Mouse (Mus musculus) megakaryocyte progenitor cell, adult 5-6 weeks (primary cell): Measurements from ENCODE around the gene Map3k20. TPM values are rescaled to one million over a fixed set of nuclear protein-coding genes. Genes with fewer than 3 reads are reported as not detected.

Source experiments
- ATAC-seq: replicated peaks from 2 replicates; pipeline ENCODE4 v1.8.0; 2016; ENCODE audit warnings: mild to moderate bottlenecking, moderate TSS enrichment, inconsistent platforms; ENCODE audit not compliant: poor library complexity
- total RNA-seq, 2 experiments: library from RNA; stranded (forward) in 1 of 2; stranded (reverse) in 1 of 2; fragments of 157-497, 149-512 nt in 1 of 2; fragments of 200-1000 nt in 1 of 2; gene quantifications; 2 replicates each; pipeline versions ENCODE4 v1.2.3 to v1.2.4; 2015 to 2017

The Map3k20 gene
- total RNA-seq, 2 experiments from 2014 or later, result 57.9 to 76.0 TPM

DNA sequence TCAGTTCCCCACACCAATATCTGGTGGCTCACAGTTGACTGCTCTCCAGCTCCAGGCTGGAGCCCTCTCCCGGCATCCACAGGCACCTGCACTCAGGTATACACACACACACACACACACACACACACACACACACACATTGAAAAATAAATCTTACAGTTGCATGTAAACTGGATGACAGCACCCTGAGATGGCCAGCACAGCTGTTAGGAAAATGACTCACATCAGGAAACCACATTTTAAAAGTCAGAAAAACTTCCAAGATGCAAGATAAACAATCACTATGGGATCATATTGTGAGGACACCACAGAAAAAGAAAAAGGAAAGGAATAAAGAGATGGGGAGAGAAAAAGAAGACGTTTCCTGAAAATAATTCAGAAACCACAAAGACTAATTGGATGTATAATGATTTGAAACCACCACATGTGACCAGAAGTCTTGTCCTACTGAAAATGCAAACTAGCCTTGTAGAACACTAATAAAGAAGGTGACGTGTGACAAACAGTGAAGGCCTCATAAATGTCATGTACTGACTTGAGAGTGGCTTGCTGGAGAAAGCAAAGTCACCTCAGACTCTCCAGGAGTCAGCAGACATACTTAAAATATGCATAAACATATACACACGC is 7.1 kb upstream of the Map3k20 start:
- no peak for ATAC-seq

DNA sequence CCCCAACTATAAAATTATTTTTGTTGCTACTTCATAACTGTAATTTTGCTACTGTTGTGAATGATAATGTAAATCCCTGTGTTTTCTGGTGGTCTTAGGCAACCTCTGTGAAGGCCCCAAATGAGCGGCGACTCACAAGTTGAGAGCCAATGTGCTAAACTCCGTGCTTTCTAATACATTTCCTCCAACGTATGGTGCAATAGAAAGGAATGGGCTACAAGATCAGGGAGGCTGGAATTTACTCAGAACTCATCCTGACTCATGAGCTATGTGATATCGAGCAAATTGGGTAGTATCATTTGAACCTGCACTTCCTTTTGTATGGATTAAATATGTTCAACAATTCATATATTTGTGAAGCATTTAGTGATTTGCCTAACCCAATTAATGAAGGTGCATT is 4.9 kb upstream of the Map3k20 start:
- ATAC-seq, result no peak

DNA sequence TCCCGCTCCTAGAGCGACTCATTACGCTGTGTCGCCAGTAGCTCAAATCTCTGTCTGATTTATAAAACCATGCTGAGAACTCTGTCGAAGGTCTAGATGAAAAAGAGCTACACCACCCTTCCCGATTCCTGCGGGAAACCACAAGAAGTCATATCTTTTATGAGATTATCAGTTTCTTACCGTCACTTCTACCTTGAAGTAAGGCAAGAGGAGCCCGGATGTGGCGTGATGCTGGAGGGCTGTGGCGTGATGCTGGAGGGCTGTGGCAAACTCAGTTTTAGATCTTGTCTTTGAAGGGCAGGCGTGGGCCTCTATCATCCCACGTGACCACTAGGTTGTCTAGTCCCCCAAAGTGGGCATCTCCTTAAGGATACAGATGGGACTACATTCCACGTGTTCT is 3.5 kb upstream of the Map3k20 start:
- ATAC-seq, result no peak

DNA sequence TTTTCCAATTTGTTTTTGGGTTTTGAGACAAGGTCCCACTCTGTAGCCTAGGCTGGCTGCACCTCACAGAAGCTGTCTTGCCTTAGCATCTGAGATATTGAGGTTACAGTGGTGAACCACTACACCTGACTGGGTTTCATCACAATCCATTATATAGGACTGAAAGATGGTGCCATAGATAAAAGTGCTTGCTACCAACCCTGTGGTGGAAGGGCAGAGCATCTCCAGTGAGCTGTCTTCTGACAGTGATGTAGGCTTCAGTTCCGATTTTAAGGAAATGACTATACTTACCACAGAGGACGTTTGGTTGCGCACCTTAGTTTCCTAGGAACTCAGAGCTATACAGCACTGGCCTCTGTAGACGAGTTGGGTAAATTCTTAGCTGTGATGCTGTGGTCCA is 2.7 kb upstream of the Map3k20 start:
- ATAC-seq, result no peak

DNA sequence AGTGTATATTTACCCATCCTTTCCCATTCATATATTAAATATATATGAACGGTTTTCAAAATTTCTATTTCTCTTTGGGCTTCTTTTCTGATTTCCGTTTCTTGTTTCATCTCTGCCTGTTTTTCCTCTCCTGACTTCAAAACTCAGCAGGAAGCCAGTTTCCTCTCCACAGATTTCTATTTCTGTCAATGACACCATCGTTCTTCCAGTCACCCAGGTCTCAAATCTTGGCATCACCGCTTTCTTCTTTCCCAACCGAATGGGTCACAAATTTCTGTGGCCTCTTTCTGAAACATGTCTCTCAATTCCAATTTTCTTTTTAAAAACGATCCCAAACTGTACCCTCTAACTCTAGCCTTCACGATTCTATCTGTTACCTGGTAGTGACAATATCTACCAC is 748 bp upstream of the Map3k20 start:
- ATAC-seq, result no peak

DNA sequence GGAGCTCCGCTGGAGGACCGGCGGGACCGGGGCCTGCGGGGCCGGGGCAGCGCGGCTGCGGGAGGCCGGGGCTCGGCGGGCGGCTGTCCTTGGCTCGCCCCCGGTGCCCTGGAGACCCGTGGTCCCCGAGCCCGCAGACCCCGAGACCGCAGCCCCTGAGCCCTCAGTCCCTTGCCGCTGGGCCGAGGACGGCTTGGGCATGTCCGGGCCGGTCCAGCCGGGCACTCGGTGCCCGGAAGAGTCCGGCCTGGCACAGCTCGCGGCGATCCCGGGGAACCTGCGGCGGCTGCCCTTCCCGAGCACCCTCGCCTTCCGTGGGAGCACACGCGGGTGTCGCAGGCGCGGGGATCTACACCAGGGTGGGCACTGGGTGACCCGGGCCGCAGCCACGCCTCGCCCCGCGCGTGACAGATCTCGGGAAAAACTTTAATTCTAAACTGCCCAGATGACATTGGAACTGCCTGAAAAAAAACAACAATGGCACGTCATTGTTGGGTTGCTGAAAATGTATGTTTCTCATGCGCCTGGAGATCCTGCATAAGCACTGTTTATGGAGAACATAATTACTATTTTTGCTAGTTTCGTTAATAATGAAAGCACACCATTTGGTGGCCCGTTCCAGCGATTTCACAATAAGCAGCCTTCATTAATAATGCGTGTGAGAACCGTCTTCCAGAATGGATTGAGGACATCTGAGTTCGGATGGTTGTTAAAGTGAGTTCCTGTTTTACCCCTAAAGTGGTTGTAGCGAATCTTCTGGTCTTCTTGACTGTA is 638 bp downstream of the Map3k20 start:
- 0 out of 2 replicates have a peak, but pooled peaks have one; percentile 2 for ATAC-seq

DNA sequence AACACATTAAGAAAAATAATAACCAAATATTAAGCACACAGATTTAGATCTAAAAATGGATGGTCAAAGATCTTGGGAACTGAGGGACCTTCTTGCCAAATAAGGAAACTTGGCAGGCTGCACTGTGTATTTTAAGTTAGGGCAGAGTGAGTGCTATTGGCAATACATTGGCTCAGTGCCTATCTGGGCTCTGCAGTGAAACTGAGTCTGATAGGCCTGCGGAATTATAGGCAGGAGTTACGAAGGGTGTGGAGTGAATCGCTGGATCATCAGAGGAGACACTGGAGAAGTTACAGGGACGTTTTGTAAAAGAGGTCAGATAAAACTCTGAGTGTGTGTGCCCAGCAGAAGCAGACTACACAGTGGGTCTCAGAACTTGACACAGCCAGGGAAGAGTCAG is 1.7 kb downstream of the Map3k20 start:
- peak; percentile 81 for ATAC-seq

DNA sequence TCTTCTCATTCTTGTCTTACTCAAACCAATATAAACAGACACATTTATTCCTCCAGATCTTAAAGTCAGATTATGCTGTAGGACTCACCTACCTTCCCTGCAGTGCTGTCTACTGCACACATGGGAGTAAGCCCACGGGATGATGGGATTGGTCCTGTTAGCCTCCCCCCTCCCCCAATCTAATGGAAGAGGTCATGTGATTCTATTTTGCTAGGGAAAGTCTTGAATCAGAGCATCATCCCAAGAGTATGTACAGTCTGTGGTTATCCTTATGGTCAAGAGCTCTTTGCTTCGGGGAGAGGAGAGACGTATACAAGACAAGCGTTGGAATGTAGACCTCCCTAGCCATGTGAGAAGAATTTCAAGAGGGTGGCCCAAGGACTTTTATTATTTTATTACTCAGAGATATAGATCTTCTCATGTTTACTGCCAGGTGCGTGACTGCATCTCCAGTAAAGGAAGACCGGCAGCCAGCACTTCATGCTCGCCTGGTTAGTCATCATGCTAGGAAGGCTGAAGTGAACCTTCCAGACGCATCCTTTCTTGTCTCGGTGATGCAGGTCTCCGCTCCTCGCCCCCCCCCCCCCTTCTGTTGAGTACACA is 3.6 kb downstream of the Map3k20 start:
- ATAC-seq, result no peak

DNA sequence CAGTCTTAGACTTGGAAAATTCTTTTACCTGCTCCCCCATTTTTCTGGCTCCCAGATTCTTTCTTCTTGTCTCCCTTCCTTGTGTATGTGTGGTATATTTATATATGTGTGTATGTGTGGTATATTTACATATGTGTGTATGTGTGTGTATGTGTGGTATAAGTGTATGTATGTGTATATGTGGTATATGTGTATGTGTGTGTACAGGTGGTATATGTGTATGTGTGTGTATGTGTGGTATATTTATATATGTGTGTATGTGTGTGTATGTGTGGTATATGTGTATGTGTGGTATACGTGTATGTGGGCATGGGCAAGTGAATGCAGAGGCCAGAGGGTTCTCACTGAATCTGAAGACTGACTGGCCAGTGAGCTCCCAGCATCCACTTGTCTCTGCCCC is 5.7 kb downstream of the Map3k20 start:
- ATAC-seq, result no peak

DNA sequence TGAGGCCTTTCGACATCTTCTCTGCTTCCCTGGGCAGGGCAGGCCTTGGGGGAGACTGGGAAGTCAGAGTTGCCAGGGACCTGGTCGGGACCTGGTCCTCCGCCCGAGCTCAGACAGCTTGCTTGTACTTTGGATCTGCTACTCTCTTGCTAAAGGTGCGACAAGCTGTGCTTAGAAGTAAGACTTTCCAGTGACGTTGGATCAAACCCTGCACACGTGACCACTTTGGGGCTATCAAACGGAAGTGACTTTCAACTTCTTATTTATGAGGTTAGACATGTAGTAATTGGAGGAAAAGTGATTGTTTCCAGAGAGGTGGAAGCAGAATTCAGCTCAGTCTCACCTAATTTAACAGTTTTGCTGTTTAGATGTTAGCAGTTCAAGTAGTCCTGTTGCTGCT is 7.1 kb downstream of the Map3k20 start:
- peak; percentile 47; the same call in 1 of the 2 replicates for ATAC-seq

DNA sequence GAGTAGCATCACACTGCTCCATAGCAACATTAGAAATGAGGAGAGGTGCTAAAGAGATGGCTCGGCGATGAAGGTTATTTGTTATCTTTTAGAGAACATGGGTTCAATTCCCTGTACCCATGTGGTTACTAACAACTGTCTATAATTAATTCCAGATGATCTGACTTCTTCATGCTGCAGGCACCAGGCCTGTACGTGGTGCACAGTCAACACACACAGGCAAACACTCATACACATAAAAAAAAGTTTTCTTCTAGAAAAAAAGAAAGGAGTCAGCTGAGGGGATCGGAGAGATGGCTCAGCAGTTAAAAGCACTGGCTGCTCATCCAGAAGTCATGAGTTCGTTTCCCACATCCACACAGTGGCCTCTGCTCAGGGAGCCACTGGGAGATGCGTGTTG is 9.6 kb downstream of the Map3k20 start:
- no peak for ATAC-seq

DNA sequence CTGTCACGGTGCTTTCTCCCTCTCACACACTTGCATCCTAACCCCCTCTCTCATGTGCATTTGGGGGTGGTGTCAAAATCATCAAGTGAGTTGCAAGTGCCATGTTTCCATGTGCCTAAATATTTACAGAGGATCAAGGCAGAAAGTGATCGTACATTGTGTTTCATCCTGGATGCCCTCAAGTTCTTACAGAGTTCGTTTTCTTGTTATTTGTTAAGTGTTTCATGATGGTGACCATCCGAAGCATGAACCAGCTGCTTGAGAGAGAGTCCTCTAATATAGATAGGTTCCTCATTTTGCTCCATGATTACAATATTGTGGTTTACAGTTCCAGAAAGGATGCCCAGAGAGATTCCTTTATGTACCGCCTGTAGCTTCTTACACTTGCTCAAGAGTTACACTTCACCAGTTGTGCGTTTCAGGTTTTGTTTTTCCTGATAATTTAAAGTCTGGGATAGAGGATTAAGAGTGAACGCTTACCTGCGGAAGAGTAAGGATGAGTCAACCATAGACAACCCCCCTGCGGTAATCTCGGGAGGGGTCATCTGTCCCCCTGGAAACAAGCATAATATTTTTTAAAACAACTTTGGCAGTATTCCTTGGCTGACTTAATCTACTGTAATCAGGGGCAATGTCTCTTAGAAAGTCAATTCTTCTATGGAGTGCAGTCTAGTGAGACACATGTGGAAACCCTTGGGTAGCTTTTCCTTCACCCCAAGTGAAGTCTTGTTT is 11.7 kb downstream of the Map3k20 start:
- peak; percentile 49 for ATAC-seq

DNA sequence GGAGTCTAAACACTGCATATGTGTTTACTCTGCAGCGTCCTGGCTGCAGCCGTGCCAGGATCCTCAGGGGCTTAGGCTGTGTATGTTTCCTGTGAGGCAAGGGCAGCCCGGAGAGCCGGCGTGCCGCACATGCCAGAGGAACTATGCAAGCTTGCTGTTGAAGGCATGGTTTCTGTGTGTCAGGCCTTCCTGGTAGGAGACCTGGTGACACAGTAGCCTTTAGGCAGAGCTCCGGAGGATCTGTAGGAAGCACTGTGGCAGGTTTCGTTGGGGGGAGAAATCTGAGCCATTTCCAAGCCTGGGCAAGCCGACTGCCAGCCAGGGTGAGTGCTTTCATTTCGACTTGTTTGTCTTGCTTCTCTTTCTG is 12.3 kb downstream of the Map3k20 start:
- peak; percentile 23; the same call in 1 of the 2 replicates for ATAC-seq

DNA sequence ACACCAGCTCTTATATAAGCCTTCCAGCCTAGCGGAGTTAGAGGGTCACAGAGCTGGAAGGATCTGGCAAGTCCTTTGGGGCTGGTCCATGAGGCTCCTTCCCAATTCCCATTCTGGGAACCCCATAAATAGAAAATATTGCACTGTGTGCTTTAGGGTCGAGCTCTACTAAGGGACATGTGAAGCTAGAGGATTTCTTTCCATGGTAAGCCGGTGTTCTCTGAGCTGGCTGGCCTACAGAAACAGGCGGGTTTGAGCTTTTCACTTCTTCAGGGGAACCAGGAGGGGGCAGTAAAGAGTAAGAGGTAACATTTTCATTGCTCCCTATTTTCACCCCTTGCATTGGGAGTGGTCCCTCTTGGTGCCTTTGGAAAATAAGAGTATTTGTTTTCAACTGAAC is 13.0 kb downstream of the Map3k20 start:
- ATAC-seq, result peak; percentile 69

DNA sequence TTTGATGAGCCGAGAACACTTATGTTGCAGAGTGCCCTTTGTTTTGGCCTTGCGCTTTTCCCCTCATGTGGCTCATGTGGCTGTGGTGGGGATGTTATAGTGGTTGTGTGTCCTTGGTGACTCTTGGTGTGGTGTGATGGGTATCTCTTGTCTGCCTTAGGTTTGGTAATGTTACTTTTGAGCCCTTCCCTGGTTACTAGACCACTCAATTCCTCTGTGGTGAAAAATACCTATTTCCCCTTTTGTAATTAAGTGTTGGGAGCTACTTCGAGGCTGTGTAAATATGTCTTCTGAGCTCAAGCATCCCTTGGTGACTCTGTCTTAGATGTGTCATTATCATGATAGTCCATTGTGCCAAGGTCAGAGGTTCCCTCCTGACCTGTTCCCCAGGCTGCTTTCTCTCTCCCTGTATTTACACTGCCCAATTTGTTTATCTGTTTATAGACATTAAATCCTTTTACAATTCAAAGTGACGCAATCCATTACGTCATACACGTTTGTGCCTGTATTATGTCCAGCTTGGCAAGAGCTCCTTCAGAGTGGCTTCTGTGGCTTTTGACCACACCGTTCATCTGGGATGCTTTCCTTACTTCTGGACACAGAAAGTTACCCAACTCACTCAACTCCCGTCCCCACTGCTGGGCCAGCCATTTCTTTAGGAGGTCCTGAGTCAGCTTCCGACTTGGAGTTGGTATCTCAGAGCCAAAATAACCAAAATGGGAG is 15.9 kb downstream of the Map3k20 start:
- peak; percentile 47 for ATAC-seq

DNA sequence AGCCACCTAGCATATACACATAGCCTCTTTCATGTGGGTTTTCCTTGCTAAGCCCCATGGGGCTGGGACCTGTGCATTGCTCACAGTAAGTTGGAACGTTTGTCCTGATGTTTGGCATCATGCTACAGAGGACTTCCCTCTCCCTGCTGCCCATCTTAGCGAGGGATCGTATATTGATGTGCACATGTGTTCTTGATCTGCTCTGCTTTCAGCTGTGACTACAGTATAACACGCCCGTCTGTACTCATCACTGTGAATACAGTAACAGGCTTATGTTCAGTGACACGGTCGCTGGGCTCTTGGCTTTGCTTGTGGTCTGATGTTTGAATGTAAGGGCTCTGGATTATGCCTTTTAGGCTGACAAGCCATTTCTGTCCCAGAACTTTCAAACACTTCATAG is 20.3 kb downstream of the Map3k20 start:
- no peak for ATAC-seq

DNA sequence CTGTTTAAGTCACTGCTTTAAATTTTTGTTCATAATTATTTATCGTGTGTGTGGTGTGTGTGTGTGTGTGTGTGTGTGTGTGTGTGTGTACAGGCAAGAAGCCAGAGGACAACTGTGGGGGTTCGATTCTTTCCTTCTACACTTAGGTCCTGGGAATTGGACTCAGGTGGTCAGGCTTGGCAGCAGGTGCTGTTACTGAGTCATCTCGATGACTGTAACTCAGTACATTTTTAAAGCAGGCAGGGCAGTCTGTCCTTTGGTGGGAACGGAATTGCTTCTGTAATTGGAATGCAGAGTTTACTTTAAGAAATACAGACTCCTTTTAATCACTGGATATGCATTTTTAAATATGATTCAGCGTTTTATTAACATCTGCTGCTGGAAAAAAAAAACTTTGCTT is 22.9 kb downstream of the Map3k20 start:
- no peak for ATAC-seq

DNA sequence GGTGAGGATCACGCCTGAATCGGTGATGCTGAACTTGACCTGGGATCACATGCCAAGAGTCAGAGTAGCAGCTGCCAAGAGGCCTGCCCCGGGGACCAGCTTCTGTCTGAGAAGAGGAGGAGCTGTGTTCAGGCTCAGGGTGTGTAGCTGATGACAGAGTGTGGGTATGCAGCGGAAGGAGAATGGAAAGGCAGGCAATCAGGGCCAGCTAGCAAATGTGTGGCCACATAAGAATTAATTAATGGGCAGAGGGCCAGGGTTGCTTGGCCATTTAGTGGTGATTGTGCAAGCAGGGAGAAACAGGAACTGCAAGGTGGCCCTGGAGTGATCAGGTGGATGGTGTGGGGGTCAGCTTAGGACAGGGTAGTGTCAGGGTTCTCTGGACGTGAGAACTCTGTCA is 23.5 kb downstream of the Map3k20 start:
- peak; percentile 23 for ATAC-seq

DNA sequence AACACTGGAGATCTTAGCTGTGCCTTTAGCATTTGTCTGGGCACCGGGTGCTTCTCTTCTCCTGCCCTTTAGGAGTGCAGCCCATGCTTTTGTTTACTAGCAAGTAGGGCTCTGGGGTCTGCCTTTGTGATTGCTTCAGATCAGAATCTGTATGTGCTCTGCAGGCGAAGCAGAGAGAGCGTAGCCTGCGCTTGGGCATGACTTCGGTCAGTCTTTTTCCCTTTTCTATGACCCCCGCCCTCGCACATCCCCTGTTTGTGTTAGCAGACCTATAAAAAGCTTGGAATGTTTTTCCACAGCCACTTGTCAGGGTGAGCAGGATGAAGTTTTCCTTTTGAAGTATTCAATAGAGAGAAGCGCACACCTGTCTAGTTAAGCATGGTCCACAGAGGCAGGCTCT is 26.0 kb downstream of the Map3k20 start:
- ATAC-seq, result no peak

DNA sequence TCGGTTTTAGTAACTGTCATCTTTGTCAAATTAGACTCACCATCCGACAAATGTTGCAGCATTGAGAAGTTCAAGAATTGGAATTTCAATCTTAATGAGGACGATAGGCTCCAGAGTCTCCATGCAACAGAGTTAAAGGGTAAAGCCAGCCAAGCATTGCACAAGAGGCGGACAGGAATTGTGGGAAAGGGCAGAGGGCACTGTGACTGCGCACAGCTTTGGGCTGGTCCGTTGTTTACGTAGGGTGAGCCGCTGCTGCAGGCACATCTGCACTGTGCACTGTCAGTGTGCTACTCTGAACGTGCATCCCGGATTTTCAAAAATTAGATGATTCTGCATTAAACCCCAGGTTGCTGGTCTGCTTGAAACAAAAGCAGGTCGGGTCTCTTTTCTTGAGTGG is 27.9 kb downstream of the Map3k20 start:
- ATAC-seq, result no peak

DNA sequence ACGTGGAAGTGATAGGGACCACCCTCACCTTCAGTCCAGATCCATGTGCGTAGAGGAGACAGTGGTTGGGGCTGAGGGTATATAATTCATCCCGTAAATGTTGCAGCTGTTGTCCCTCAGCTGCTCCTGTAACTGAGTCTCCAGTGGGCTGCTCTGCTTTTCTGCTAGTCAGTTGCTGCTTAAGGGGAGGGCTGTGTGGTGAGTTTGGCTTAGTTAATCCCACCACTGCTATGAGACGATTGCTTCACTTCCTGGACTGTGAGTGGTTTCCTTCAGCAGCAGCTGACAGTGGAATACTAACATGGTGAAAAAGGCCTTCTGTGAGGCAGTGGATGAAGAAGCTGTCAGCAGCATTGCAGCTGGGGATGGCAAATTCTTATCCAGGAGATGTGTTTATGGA is 33.0 kb downstream of the Map3k20 start:
- ATAC-seq, result peak; percentile 89
